Mouse (Mus musculus) kidney, postnatal 25 days (tissue): ENCODE results near the gene Usp10.
A peak's percentile ranks its signal among the peaks of the same experiment; 100 is the strongest.

Experiments used
- DNase-seq, 2 experiments: peaks; one replicate each; pipeline ENCODE4 v3.0.0; 2021; ENCODE audit warnings: mixed read lengths in 2 of 2

Usp10 gene

DNA sequence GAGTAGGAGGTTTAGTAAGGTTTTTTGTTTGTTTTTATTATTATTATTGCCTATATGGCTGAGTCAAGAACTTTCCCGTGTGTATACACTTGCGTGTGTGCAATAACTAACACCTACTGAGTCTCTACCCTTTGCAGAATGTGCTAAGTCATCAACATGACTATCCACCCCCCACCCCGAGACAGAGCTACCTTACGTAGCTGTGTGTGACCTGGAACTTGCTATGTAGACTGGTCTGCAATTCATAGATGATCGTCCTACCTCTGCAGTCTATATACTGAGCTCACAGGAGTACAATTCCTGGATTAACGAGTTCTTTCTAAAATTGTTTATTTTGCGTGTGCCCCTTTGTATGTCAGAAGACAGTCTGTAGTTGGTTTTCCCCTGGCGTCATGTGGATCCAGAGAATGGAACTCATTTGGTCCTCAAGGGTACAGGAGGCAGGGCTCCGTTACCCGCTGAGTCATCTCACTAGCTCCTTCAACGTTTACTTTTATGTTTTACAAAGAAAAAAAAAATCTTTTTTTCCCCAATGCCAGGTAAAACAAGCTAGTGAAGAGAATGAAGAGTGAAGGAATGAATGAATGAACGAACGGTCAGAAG is at the start of gene Usp10:
Gene Usp10 (plus strand): TSS at position 417 of the 603 bp plus-strand sequence.
- no peak for DNase-seq

DNA sequence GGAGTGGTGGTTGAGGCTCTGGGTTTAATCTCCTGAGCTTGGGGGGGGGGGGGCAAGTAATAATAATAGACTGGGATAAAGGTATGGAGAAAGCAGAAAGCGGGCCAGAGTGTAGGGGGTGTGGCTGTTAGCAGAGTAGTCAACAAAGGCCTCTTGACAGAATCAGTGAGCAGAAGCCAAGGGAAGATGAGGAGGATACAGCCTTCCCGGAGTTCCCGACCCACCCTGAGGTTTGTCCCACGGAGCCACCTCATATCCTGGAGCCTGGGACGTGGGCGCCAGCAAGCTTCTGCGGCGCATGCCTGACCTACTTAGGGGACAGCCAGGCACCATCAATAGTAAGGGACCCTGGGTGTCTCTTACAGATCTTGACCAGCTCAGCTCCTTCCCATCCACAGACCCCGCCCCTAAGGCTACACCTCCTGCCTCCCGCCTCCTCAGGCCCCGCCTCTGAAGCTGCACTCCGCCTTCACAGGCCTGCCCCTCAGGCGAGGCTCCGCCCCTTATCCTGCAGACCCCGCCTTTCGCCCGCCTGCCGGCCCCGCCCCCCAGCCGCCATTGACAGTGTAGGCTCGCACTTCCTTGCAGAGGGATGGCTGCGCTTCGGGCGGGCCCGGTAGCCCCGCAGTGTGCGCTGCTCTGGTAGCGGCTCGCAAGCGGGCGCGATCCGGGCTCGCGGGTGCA is 48.3 kb upstream of the Usp10 start, which contains the start of gene Klhl36:
Gene Klhl36 (plus strand): TSS at position 561 of the 684 bp plus-strand sequence.
- peak; percentile 99 for DNase-seq

DNA sequence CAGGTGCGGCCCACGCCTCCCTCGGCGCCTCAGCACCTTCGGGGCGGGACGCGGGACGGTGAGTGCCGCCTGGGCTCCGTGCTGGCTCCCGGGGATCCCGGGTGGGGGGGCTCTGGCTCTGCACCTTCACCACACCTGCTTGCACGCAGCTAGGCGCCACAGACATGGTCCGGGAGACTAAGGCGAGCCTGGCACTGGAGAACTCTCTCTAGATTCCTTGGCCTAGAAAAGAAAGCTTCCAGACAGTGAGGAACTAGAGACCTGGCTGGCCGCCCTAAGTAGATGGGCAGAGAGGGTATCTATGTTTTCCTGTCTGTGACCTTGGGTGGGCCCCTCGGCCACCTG is 47.8 kb upstream of the Usp10 start:
- no peak for DNase-seq

DNA sequence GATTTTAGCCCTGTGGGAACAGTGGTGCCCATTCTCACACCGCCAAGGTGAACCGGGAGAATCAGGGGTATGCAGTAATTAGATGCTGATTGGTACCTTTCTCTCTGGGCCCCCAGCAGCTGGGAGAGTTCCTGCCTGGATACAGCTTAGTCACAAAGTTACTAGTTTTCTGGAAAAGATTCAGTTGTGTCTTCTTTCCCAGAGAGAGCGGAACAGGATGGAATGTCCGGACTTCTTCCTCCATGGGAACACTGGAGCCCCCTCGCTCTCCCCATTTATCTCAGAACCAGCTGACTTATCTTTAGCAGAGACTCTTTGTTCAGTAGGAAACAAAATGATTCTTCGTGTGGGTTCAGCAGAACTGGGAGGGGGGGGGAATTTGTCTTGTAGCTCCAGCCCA is 47.4 kb upstream of the Usp10 start:
- DNase-seq, result peak in 1 of 2 experiments; percentile 48

DNA sequence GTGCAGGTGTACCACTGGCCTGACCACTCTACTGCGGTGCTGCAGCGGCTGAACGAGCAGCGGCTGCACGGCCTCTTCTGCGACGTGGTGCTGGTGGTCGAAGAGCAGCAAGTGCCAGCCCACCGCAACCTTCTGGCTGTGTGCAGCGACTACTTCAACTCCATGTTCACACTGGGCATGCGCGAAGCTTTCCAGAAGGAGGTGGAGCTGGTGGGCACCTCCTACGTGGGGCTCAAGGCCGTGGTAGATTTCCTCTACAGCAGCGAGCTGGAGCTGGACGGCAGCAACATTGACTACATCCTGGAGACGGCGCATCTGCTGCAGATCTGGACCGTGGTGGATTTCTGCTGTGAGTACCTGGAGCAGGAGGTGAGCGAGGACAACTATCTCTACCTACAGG is 40.5 kb upstream of the Usp10 start:
- DNase-seq, result no peak

DNA sequence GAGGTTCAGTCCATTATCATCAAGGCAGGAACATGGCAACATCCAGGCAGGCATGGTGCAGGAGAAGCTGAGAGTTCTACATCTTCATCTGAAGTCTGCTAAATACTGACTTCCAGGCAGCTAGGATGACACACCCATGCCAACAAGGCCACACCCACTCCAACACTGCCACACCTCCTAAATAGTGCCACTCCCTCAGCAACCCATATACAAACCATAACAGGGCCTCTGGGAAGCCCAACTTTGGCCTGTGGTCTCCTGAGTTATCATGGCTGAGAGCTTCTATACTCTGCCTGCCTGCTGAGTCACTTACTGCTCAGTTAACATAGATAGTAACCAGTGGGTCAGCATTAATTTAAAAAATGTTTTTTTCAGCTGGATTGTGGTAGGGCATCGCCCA is 37.0 kb upstream of the Usp10 start:
- no peak for DNase-seq

GRCm38 (mm10) chr8:119881301-119881700 is 28.9 kb upstream of the Usp10 start:
- no peak for DNase-seq

DNA sequence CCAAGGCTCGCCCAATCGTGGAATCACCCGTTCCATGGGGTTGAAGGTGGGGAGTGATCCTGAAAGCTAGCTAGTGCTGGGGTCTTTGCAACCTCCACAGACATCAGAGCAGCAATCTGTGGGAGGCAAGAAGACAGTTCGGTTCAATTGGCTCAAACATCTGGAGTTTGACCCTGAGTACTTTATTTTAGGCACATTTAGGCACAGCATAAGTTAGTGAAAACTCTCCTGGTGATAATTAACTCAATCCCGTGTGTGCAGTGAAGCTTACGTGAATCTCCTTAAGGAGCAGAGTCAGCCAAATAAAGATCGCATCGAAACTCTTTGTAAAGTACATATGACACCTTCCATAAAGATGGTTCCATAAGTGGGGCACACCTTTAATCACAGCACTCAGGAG is 28.2 kb upstream of the Usp10 start:
- peak in 1 of 2 experiments; percentile 27 for DNase-seq

DNA sequence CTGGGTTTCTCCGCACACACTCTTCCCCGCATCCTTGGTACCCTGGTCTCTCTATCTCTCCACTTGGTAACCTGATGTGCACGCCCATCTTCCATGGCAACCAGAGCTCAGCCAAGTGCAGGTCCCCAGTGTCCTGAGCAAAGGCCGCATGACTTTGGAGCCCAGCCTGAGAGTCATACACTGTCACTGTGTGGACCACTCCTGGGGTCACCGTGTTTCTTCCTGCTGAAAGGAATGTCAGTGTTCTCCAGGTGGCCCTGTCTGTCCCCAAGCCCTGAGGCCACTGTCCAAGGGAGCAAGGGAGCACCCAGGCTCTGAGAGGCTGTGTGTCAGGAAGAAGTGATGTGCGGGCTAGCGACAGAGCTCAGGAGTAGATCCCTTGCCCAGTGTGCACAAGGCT is 26.9 kb upstream of the Usp10 start:
- DNase-seq, result peak; percentile 37 to 84

GRCm38 (mm10) chr8:119885612-119886011 is 24.5 kb upstream of the Usp10 start:
- peak; percentile 83 to 96 for DNase-seq

GRCm38 (mm10) chr8:119887130-119887529 is 23.0 kb upstream of the Usp10 start:
- DNase-seq, result peak; percentile 75 to 77

DNA sequence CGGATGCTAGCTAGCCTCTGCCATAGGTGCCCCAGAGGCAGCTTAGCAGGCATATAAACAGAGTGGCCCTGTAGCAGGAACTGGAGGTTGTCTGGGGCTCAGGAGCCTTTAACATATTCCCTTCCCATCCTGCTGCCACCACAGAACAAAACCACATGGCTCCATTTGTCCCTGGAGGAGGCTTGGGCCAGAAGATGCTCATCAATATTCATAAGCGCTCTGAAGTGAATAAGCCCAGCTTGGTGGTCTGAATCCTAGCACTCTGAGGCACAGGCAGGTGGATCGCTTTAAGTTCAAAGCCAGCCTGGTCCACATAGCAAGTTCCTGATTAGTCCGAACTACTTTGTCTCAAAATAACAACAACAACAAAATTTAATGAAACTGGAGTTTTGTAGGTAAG is 22.1 kb upstream of the Usp10 start:
- no peak for DNase-seq

DNA sequence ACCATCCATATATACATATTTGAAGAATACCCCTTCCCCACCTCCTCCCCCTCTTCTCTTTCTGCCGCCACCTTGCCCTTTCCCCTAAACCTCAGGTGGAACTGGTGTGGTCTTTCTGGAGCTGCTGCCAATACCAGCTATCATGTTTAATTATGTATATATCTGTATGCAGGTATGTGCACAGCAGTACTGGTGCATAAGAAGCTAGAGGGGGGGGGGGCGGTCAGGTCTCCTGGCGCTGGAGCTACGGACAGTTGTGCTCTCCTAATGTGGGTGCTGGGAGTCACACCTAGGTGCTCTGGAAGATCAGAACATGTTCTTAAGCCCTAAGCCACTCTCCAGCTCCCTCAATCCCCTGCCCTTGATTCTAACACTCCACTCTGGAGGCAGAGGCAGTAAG is 13.1 kb upstream of the Usp10 start:
- no peak for DNase-seq

GRCm38 (mm10) chr8:119897933-119898332 is 12.2 kb upstream of the Usp10 start:
- DNase-seq, result no peak

DNA sequence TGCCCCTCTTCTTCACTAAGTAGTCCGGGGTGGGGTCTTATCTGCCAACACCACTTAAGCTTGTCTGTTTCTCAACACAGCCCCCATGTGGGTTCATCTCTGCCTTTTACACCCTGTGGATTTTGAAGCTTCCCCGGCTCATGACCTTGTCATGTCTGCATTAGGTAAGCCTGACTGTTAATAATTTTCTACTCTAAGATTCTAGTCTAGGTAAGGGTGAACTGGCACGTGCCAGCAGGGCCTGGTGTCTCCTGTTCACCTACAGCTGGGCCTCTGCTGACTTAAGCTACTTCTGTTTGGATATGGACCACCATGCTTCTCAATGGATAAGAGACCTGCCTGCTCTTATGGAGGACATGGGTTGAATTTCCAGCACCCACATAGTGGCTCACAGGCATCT is 8.8 kb upstream of the Usp10 start:
- peak; percentile 67 to 87 for DNase-seq

DNA sequence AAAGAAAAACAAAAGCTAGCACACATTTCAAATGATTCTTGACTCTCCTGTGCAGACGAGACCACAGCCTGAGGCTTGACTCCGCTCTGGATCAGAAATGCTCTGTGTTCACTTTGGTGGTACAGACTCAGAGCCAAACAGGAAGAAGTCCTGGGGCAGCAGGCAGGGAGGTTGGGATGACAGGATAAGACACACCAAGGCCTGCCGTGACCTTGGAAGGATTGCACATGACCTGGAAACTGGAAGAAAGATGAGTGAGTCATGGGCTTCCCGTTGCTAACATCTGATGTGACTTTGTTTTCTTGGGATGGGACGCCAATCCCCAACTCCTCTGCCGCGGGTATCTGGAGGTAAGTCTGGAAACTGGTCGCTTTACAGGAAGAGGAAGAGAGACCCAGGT is 8.2 kb upstream of the Usp10 start:
- DNase-seq, result peak; percentile 30 to 64

- DNase-seq, result no peak
These were observed 5.7 kb upstream of the Usp10 start for GRCm38 (mm10) chr8:119904323-119904911.

GRCm38 (mm10) chr8:119910547-119911257 is 542 bp downstream of the Usp10 start, which contains the start of gene Gm20388:
TSS of gene Gm20388 (plus strand) at chr8:119910841.
- peak; percentile 91 to 93 for DNase-seq

- DNase-seq, result no peak
These were observed 1.2 kb downstream of the Usp10 start for GRCm38 (mm10) chr8:119911258-119911962.

- no peak for DNase-seq
These were observed 2.5 kb downstream of the Usp10 start for GRCm38 (mm10) chr8:119912643-119913042.

GRCm38 (mm10) chr8:119913181-119913580 is 3.0 kb downstream of the Usp10 start:
- no peak for DNase-seq

- DNase-seq, result peak; percentile 27 to 51
These were observed 4.0 kb downstream of the Usp10 start for GRCm38 (mm10) chr8:119914161-119914560.

DNA sequence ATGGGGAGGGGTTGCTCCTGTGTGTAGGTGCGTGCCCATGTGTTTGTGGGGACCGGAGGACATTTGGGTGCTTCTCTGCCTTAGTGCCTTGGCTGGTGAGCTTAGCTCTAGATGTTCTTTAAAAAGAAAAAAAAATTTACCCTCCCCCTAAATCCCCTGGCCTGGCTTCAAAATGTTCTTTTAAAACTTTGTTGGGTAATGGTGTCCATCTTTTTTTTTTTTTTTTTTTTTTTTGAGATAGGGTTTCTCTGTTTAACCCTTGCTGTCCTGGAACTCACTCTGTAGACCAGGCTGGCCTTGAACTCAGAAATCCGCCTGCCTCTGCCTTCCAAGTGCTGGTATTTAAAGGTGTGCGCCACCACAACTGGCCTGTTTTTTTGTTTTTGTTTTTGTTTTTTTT is 5.1 kb downstream of the Usp10 start:
- DNase-seq, result no peak
